Mouse (Mus musculus) neural tube, embryonic 15.5 days (tissue): ENCODE measurements around the gene Scrg1. TPM values are rescaled to one million over a fixed set of nuclear protein-coding genes. Genes with fewer than 3 reads are reported as not detected.
A peak's percentile ranks its signal among the peaks of the same experiment; 100 is the strongest.
"Not testable (repeated sequence)": the region's sequence is repeated elsewhere in the genome, so short reads cannot be mapped to it uniquely, and the experiment has no call there.

Experiments
- ATAC-seq: fragments of 200-750 bp; cut with Nextera tagmentation; 2 replicates; pipeline ENCODE4 v1.8.0; 2017; ENCODE audit warnings: mild to moderate bottlenecking, moderate TSS enrichment, moderate library complexity; ENCODE audit not compliant: low FRiP score
- H3K27ac ChIP-seq: fragments of 300-500 bp; sonication (generic); replicated peaks from 2 replicates; pipeline ENCODE4 v1.5.1; 2015; ENCODE audit warnings: mild to moderate bottlenecking, inconsistent platforms
- H3K27me3 ChIP-seq: fragments of 300-500 bp; sonication (generic); replicated peaks from 2 replicates; pipeline ENCODE4 v1.6.1; 2015; ENCODE audit warnings: inconsistent platforms
- H3K36me3 ChIP-seq: fragments of 300-500 bp; sonication (generic); 2 replicates; pipeline ENCODE4 v1.6.1; 2015; ENCODE audit warnings: inconsistent platforms
- H3K4me1 ChIP-seq: fragments of 300-500 bp; sonication (generic); 2 replicates; pipeline ENCODE4 v1.6.1; 2015; ENCODE audit warnings: inconsistent platforms
- H3K4me2 ChIP-seq: fragments of 300-500 bp; sonication (generic); 2 replicates; pipeline ENCODE4 v1.6.1; 2015; ENCODE audit warnings: inconsistent platforms, mild to moderate bottlenecking, moderate library complexity
- H3K4me3 ChIP-seq: fragments of 300-500 bp; sonication (generic); replicated peaks from 2 replicates; pipeline ENCODE4 v1.5.1; 2015; ENCODE audit warnings: mild to moderate bottlenecking, inconsistent platforms
- H3K9ac ChIP-seq: fragments of 300-500 bp; sonication (generic); replicated peaks from 2 replicates; pipeline ENCODE4 v1.6.1; 2015; ENCODE audit warnings: mild to moderate bottlenecking, inconsistent platforms
- H3K9me3 ChIP-seq: fragments of 300-500 bp; sonication (generic); replicated peaks from 2 replicates; pipeline ENCODE4 v1.6.1; 2016; ENCODE audit warnings: inconsistent platforms
- WGBS: fragments of 180-500 bp; shearing (Covaris S2); methylation state at CpG from one replicate; pipeline ENCODE4 v1.1.7; 2015; ENCODE audit warnings: mixed read lengths; 5-methylcytosine and 5-hydroxymethylcytosine counted together
- polyA plus RNA-seq: library from polyadenylated mRNA; unstranded; fragments of >200 nt; fragmentation: Nextera tagmentation; extraction: Ambion mirVana; gene quantifications from 2 replicates; pipeline ENCODE4 v1.2.1, GENCODE M21; 2015

Scrg1 gene
- polyA plus RNA-seq, 1 experiment from 2014 or later, result 12.5 TPM

DNA sequence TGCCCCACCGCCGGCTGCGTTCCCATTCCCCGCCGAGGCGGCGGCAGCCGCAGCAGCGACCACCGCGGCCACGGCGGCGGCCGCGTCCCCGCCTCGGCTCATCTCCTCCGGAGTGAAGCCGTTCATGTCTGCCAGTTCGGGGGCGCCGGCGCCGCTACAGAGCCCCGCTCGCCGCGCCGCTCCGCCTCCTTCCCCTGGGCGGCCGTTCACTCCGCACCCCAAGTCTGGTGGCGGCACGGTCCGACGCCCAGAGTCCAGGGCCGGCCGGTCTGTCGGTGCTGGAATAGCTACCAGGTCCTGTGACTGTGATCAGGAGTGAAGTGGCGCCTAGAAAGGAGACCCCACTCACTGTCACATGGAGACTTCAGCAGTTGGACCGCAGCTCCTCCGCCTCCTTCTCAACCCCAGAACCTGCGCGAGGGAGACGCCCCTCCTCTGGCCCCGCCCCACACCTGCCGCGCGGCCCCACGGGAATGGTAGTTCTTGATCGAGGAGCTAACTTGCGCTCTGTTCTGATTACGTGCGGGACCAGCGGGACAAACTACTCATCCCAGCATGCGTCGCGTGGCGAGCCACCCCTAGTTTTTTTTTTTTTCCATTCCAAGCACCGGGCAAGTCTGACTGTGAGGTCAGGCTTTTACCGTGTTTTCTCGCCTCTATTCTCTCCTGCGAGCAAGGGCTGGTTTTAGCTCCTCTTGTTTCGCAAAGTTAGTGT, 31.9 kb downstream of the Scrg1 start, which contains the start of gene Sap30:
TSS of gene Sap30 (minus strand) at position 420 of the 715 bp plus-strand sequence.
- Histone ChIP-seq H3K27me3 (no peaks in the 10 kb centered on the region), H3K27ac (peak within 1 kb of the TSS; percentile 95), H3K9me3 (no peaks in the 10 kb centered on the region), H3K9ac (peak within 1 kb of the TSS; percentile 83), H3K36me3 (0 out of 2 replicates have a peak, but pooled peaks cover 2% of the 10 kb centered on the region), H3K4me1 (peaks cover 12% of the 10 kb centered on the region), H3K4me3 (peak within 1 kb of the TSS; percentile 93), H3K4me2 (peak within 1 kb of the TSS; percentile 87)
- under 1% methylated on average over 66 of the region's 66 CpGs for WGBS
- ATAC-seq, result peak; percentile 97

DNA sequence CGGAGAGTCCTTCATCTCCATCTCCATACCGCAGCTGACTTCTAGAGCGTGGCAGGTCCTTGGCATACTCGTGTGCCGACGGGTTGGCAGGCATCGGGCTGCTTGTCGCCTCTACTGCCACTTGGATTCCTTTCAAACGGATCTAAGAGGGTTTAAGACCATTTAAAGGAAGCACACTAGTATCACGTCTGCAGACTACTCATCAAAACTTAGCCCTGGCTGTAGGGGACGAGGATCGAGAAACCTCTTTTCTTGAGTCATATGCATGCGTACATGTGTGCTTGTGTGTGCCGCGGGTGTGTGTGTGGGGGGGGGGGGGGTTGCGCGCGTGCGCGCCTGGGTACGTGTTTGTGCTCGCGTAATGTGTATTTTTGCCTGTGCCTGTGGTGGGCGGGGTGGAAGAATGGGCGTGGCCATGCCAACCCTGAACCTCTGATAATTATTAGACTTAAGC, 32.6 kb downstream of the Scrg1 start:
- Histone ChIP-seq H3K4me3 (peak overlapping the region; percentile 93), H3K27ac (peak overlapping the region; percentile 95)
- ATAC-seq, result peak; percentile 60

DNA sequence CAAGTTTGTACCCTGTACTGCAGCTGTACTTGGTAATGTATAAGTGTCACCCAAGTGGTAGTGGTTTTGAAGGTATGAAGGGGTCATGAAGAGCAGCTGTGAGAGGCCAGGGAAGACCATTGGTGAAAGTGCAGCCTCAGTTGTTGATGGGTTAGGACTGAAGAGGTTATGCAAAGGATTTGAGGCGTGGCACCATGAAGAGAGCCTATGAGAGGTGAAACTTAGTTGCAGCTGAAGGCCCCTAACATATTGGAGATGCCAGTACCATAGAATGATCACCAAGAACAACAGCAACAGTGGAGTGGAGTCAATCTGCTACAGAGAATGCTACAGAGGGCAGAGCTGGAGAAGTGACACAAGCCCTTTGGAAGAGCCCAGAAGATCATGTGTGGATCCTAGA, 33.6 kb downstream of the Scrg1 start:
- peaks cover 12% of the 10 kb centered on the region for H3K4me1 ChIP-seq
- no peak for ATAC-seq
- H3K9ac ChIP-seq, result no peak overlapping the region
- no peak overlapping the region for H3K4me2 ChIP-seq
- no peaks in the 10 kb centered on the region for H3K9me3 ChIP-seq
- no peaks in the 10 kb centered on the region for H3K27me3 ChIP-seq
- no peak overlapping the region for H3K27ac ChIP-seq
- H3K4me3 ChIP-seq, result no peak overlapping the region
- 97% methylated on average over 1 of the region's 1 CpGs for WGBS
- no peaks in the 10 kb centered on the region for H3K36me3 ChIP-seq

More for the DNA sequence above, 32.6 kb downstream of the Scrg1 start:
- H3K36me3 ChIP-seq, result no peaks in the 10 kb centered on the region
- H3K4me2 ChIP-seq, result peak overlapping the region; percentile 87
- peak overlapping the region; percentile 55 for H3K9ac ChIP-seq
- H3K27me3 ChIP-seq, result no peaks in the 10 kb centered on the region
- WGBS, result 2% methylated on average over 25 of the region's 25 CpGs
- no peaks in the 10 kb centered on the region for H3K9me3 ChIP-seq
- peaks cover 12% of the 10 kb centered on the region for H3K4me1 ChIP-seq

DNA sequence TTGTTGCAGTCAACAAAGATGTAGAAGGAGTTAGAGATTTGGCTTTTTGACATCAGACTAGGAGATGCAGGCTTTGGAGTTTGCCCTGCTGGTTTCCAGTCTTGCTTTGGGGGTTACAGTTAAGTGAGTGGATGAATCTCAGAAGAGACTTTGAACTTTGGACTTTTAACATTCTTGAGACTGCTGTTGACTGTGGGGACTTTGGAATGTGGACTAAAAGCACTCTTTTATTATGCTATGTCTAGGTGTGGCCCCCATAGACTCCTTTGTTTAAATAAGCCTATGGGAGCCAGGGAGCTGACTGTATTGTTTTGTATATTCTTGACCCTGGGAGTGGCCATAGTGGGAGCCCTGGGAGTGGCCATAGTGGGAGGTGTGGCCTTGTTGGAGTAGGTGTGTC, 34.2 kb downstream of the Scrg1 start:
- H3K27me3 ChIP-seq, result no peaks in the 10 kb centered on the region
- ATAC-seq, result no peak
- H3K4me1 ChIP-seq, result peaks cover 12% of the 10 kb centered on the region
- no peaks in the 10 kb centered on the region for H3K9me3 ChIP-seq
- no peak overlapping the region for H3K4me3 ChIP-seq
- no peak overlapping the region for H3K9ac ChIP-seq
- no peak overlapping the region for H3K4me2 ChIP-seq
- no peak overlapping the region for H3K27ac ChIP-seq
- H3K36me3 ChIP-seq, result no peaks in the 10 kb centered on the region

DNA sequence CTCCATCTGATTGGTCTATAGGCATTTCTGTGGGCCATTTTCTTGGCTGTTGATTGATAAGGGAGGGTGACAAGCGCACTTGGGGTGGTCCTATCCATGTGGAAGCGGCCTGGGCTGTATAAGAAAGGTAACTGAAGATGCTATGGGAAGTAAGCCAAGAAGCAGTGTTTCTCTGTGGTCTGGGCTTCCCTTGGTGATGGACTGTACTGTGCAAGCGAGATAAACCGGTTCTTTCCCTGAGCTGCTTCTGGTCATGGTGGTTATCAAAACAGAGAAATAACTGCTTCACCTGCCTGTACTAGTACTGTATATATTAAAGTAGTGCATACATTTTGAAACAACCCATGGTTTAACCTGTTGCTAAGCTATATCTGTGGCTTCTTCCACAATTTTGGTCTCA, 36.1 kb downstream of the Scrg1 start:
- no peaks in the 10 kb centered on the region for H3K9me3 ChIP-seq
- peaks cover 4% of the 10 kb centered on the region; the same call in 1 of the 2 replicates for H3K4me1 ChIP-seq
- H3K27ac ChIP-seq, result no peak overlapping the region
- no peak overlapping the region for H3K9ac ChIP-seq
- no peak overlapping the region for H3K4me2 ChIP-seq
- H3K4me3 ChIP-seq, result no peak overlapping the region
- no peaks in the 10 kb centered on the region for H3K27me3 ChIP-seq
- WGBS, result 95% methylated on average over 4 of the region's 4 CpGs
- no peak for ATAC-seq
- no peaks in the 10 kb centered on the region for H3K36me3 ChIP-seq

DNA sequence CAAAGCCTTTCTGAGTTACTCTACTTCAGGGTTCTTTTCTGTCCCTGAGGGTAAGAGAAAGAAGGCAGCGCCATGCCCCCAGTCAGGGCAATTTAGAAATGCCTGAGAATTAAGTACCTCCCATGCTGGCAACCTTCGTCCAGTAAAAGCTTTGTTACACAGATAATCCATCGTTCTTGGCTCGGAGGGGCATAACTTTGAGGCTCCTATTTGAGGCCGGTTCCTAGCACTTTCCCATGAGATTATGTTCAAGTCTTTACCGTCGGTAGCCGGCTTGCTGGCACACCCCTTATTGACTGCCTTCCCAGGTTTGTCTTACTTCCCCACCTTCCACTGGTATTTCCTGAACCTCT, 42.7 kb downstream of the Scrg1 start:
- peaks cover 5% of the 10 kb centered on the region; the same call in 1 of the 2 replicates for H3K4me1 ChIP-seq
- 26% methylated on average over 8 of the region's 8 CpGs for WGBS
- H3K36me3 ChIP-seq, result no peaks in the 10 kb centered on the region
- H3K4me3 ChIP-seq, result peak overlapping the region; percentile 18
- no peaks in the 10 kb centered on the region for H3K9me3 ChIP-seq
- ATAC-seq, result no peak
- peak overlapping the region; percentile 48 for H3K4me2 ChIP-seq
- H3K9ac ChIP-seq, result no peak overlapping the region
- no peak overlapping the region for H3K27ac ChIP-seq
- H3K27me3 ChIP-seq, result no peaks in the 10 kb centered on the region

DNA sequence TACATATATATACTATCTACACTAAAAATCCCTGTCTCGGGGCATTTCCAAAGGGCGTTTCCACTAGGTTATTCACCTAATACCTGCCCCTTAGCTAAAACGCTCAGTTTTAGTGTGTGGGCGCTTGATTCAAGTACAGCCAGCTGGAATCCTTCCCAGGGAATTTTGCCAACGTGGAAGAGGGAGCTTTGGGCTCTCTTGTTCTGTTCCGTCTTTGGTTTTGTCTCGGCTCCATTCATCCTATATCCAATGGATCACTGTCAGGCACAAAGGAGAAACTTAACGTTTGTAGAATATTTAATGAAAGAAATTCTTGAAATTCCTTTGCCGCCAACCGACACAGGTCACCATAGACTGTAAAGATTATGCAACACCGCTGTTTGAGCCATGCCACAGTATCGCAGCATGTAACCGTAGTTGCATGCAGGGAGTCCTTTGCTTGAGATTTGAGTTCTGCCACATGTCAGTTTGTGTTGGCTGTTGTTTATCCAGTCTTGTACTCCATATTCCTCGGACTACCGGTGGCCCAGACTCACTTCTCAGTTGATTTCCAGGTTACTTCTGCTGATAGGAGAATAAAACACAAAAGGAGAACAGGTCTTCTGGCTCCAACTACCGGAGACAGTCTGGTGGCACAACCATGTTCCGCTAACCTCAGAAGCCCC, 43.3 kb downstream of the Scrg1 start:
- peaks cover 5% of the 10 kb centered on the region; the same call in 1 of the 2 replicates for H3K4me1 ChIP-seq
- no peaks in the 10 kb centered on the region for H3K9me3 ChIP-seq
- H3K27me3 ChIP-seq, result no peaks in the 10 kb centered on the region
- peak overlapping the region; percentile 18 for H3K4me3 ChIP-seq
- WGBS, result 36% methylated on average over 17 of the region's 17 CpGs
- H3K36me3 ChIP-seq, result no peaks in the 10 kb centered on the region
- ATAC-seq, result peak; percentile 24; the same call in 1 of the 2 replicates
- H3K27ac ChIP-seq, result no peak overlapping the region
- no peak overlapping the region for H3K9ac ChIP-seq
- peak overlapping the region; percentile 48 for H3K4me2 ChIP-seq

DNA sequence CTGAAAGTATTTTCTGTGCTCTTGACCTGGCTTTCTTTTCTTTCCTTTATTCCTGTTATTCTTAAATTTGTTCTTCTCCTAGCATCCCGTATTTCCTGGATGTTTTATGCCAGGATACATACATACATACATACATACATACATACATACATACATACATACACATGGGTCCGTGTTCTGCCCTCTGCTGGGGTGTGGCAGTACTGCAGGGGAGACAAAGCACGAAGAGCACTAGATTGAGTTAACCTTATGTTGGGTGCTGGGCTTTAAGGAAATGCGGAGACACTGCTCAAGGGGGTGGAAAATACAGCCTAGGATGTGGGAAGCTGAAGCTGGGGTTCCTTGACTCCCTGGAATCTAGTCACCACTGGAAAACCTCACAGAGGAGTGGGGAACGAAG, 47.9 kb downstream of the Scrg1 start:
- Histone ChIP-seq H3K9ac (no peak overlapping the region), H3K9me3 (no peaks in the 10 kb centered on the region), H3K4me1 (peaks cover 1% of the 10 kb centered on the region; the same call in 1 of the 2 replicates), H3K27ac (no peak overlapping the region), H3K4me2 (no peak overlapping the region), H3K27me3 (no peaks in the 10 kb centered on the region), H3K36me3 (no peaks in the 10 kb centered on the region), H3K4me3 (no peak overlapping the region)
- ATAC-seq, result no peak
- WGBS, result 54% methylated on average over 5 of the region's 5 CpGs

DNA sequence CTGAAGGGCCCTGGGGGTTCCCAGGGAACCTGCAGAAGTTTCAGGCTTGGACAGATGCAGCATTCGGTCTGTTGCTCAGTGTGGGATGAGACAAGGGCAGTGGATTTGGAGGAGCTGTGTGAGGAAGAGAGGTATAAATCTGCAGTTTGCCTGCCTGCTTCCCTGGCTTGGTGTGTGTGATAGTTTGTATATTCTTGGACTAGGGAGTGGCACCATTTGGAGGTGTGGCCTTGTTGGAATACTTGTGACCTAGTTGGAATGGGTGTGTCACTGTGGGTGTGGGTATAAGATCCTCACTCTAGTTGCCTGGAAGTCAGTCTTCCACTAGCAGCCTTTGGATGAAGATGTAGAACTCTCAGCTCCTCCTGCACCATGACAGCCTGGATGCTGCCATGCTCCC, 49.8 kb downstream of the Scrg1 start:
- H3K27ac ChIP-seq, H3K36me3 ChIP-seq, H3K27me3 ChIP-seq, H3K4me2 ChIP-seq, H3K9me3 ChIP-seq, H3K4me3 ChIP-seq, H3K4me1 ChIP-seq, ATAC-seq, H3K9ac ChIP-seq: not testable (repeated sequence)
- 88% methylated on average over 1 of the region's 1 CpGs for WGBS

DNA sequence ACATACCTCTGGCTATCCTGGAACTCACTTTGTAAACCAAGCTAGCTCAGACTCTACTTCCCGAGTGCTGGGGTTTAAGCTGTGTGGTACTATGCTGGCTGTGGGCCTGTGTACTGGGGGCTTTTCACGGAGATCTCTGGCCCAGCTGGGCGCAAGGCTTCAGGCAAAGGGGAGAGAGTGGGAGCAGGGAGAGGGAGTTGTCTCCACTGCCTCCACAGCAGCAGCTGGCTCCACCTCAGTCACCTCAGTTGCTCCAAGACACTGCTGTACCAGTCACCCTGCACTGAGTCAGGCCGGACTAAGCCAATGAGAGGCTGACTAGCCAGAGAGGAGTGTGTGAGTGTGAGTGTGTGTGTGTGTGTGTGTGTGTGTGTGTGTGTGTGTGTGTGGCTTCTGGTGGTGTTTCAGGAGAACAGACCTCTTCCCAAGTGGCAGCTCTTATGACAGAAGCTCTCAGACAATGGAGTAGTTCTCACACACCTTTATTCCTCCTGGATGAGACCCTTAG, 51.9 kb downstream of the Scrg1 start:
- Histone ChIP-seq H3K4me2 (no peak overlapping the region), H3K4me3 (no peak overlapping the region), H3K36me3 (no peaks in the 10 kb centered on the region), H3K27me3 (0 out of 2 replicates have a peak, but pooled peaks cover 3% of the 10 kb centered on the region), H3K9ac (no peak overlapping the region), H3K4me1 (peaks cover 7% of the 10 kb centered on the region), H3K27ac (no peak overlapping the region), H3K9me3 (no peaks in the 10 kb centered on the region)
- ATAC-seq, result no peak
- 90% methylated on average over 4 of the region's 4 CpGs for WGBS

DNA sequence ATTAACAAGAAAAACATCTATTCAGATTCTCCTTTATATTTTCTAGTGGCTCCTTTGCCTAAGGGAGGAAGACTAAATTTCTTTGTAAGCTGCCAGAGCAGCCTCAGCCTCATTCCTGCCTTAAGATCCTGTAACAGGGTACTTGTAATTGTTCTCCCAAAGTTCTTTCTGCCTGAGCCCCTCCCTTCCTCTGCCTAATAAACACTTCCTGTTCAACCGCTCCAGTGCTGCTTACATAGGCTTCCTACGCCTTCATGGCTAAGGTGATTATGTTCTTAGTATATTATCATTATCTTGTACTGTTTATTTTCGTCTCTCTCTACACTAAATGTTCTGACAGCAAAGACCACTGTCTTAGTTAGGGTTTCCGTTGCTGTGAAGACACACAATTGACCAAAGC, 52.9 kb downstream of the Scrg1 start:
- no peak overlapping the region for H3K4me3 ChIP-seq
- no peaks in the 10 kb centered on the region for H3K36me3 ChIP-seq
- no peak overlapping the region for H3K9ac ChIP-seq
- peaks cover 10% of the 10 kb centered on the region for H3K4me1 ChIP-seq
- H3K27ac ChIP-seq, result no peak overlapping the region
- WGBS, result 91% methylated on average over 4 of the region's 4 CpGs
- no peak overlapping the region for H3K4me2 ChIP-seq
- H3K27me3 ChIP-seq, result 0 out of 2 replicates have a peak, but pooled peaks cover 3% of the 10 kb centered on the region
- H3K9me3 ChIP-seq, result no peaks in the 10 kb centered on the region
- no peak for ATAC-seq
